29 mouse cellular contexts compared by ENCODE assay signal in the genomic region with DNA sequence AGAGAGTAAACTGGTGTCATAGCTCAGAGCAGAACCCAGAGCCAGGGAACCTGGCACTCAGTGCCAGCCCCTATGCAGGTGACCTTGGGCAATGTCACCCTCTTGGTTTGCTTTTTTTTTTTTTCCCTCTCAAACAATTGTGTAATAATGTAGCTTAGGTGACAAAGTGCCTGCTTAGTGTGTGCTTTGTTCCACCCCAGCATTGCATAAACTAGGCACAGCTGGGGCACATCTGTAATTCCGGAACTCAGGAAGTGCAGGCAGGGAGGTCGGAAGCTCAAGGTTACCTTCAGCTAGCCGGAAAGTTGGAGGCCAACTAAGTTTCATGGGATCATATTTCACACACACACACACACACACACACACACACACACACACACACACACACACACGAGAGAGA. TPM values are rescaled to one million over a fixed set of nuclear protein-coding genes. Genes with fewer than 3 reads are reported as not detected.
DNase-seq lines count a peak whose midpoint lies in the region; TF ChIP-seq lines count a peak whose summit lies in the region.
"Had no signal": no experiment of that assay in that cellular context is flagged by ENCODE, and none has a peak within 500 bp of the region (broad histone marks: within the 10 kb centered on the region; RNA-seq: fewer than 3 reads in every experiment).

No protein-coding gene starts in this region.

- H3K27me3 ChIP-seq in kidney, adult 2 months (replicated peaks; ENCODE audit: control insufficient read depth, insufficient read depth, low read length) = no peaks in the 10 kb centered on the region
- peaks cover 45% of the 10 kb centered on the region for H3K27me3 ChIP-seq in embryonic facial prominence, embryonic 10.5 days (replicated peaks; ENCODE audit: low read depth, poor library complexity, severe bottlenecking)
- H3K27me3 ChIP-seq: hindbrain, embryonic 15.5 days; midbrain, embryonic 13.5 days had no signal

- H3K9me3 ChIP-seq in embryonic facial prominence, embryonic 10.5 days = no peaks in the 10 kb centered on the region
- H3K9me3 ChIP-seq: forebrain, embryonic 10.5 days; hindbrain, embryonic 15.5 days; liver, embryonic 15.5 days; midbrain, embryonic 13.5 days; neural tube, embryonic 13.5 days had no signal

- no peak for TF ChIP-seq CTCF in kidney, adult 2 months (conservative IDR thresholded peaks at IDR 0.05; ENCODE audit: insufficient read depth, insufficient read length, low read depth, low read length)

- intact Hi-C loops in left cerebral cortex, postnatal 4 days (cut with DNase I) = no loop called here

- H3K4me3 ChIP-seq in kidney, adult 2 months (ENCODE audit: insufficient read depth, low read depth, low read length) = no peak overlapping the region
- H3K4me3 ChIP-seq in embryonic facial prominence, embryonic 10.5 days = no peak overlapping the region
- H3K4me3 ChIP-seq: forebrain, embryonic 10.5 days; gastrocnemius, adult 2 months; hindbrain, embryonic 15.5 days; liver, embryonic 15.5 days; midbrain, embryonic 13.5 days; neural tube, embryonic 13.5 days had no signal

- DNase-seq in kidney, adult 2 months = peak; percentile 14
- no peak for DNase-seq in kidney, adult 11 months
- DNase-seq in lung, postnatal 36 days = peak; percentile 42
- no peak for DNase-seq in lung, postnatal 10 days
- peak; percentile 30 for DNase-seq in embryonic facial prominence, embryonic 10.5 days (ENCODE audit: low spot score)
- no peak for DNase-seq in yolk sac, embryonic 10.5 days (ENCODE audit: low spot score)
- no peak for DNase-seq in left cerebral cortex, postnatal 4 days
- DNase-seq: adrenal gland, adult 8-10 months; cerebellum, adult 11 months; cerebellum, postnatal 10 days; forebrain, postnatal 0 days; gastrocnemius, adult 2 months; right cerebral cortex, adult 18-20 months; thymus, postnatal 14 days had no signal

- TF ChIP-seq POLR2A in kidney, adult 2 months (IDR thresholded peaks at IDR 0.05; ENCODE audit: low read depth, low read length) = no peak

- H3K27ac ChIP-seq in kidney, adult 2 months (ENCODE audit: insufficient read depth, low read depth, low read length) = peak overlapping the region; percentile 19; the same call in 1 of the 2 replicates
- no peak overlapping the region; the same call in 1 of the 2 replicates for H3K27ac ChIP-seq in embryonic facial prominence, embryonic 10.5 days (replicated peaks)
- H3K27ac ChIP-seq: forebrain, embryonic 10.5 days; gastrocnemius, adult 2 months; hindbrain, embryonic 15.5 days; kidney, postnatal 0 days; liver, embryonic 15.5 days; midbrain, embryonic 13.5 days; neural tube, embryonic 13.5 days had no signal

- H3K4me1 ChIP-seq in kidney, adult 2 months (ENCODE audit: control insufficient read depth, insufficient read depth, low read length) = no peaks in the 10 kb centered on the region
- H3K4me1 ChIP-seq in embryonic facial prominence, embryonic 10.5 days = peaks cover 21% of the 10 kb centered on the region
- H3K4me1 ChIP-seq: liver, embryonic 15.5 days had no signal

- no peaks in the 10 kb centered on the region for H3K36me3 ChIP-seq in kidney, adult 2 months (ENCODE audit: control insufficient read depth, insufficient read depth, low read length)
- H3K36me3 ChIP-seq in embryonic facial prominence, embryonic 10.5 days (replicated peaks) = no peaks in the 10 kb centered on the region
- H3K36me3 ChIP-seq: forebrain, embryonic 10.5 days; hindbrain, embryonic 15.5 days; liver, embryonic 15.5 days; midbrain, embryonic 13.5 days; neural tube, embryonic 13.5 days had no signal

- 33% methylated on average over 4 of the region's 4 CpGs for WGBS in kidney, adult 2 months
- WGBS in embryonic facial prominence, embryonic 10.5 days = 41% methylated on average over 4 of the region's 4 CpGs

RNA-seq across cellular contexts. Expression of a gene that starts 5.8 kb away (rescaled TPM):
- not detected in 2 replicates for polyA plus RNA-seq in kidney, adult 2 months (2012; rRNA removed)
- polyA plus RNA-seq in embryonic facial prominence, embryonic 10.5 days (2016; fragmentation: Nextera tagmentation; extraction: Ambion mirVana) = not detected in 2 replicates
- not detected for total RNA-seq in left cerebral cortex, postnatal 4 days (2021)
- total RNA-seq: adrenal gland, adult 8-10 months; forebrain, postnatal 0 days; gastrocnemius, adult 2 months; heart, postnatal 25 days; layer of hippocampus, adult 18-20 months; left cerebral cortex, adult 18-20 months; left cerebral cortex, postnatal 36 days; MEL had no signal
- polyA plus RNA-seq: forebrain, embryonic 10.5 days; forebrain, postnatal 0 days; gonadal fat pad, adult 2 months; heart, embryonic 11.5 days; hindbrain, embryonic 15.5 days; intestine, embryonic 16.5 days; kidney, postnatal 0 days; liver, embryonic 15.5 days; midbrain, embryonic 13.5 days; neural tube, embryonic 13.5 days; small intestine, adult 2 months had no signal

RNA-seq across cellular contexts. Expression of a gene that starts 7.7 kb away (rescaled TPM):
- polyA plus RNA-seq in kidney, adult 2 months (2012; rRNA removed) = not detected in 2 replicates
- polyA plus RNA-seq in embryonic facial prominence, embryonic 10.5 days (2016; fragmentation: Nextera tagmentation; extraction: Ambion mirVana) = not detected in 2 replicates
- total RNA-seq in left cerebral cortex, postnatal 4 days (2021) = not detected
- total RNA-seq: adrenal gland, adult 8-10 months; forebrain, postnatal 0 days; gastrocnemius, adult 2 months; heart, postnatal 25 days; layer of hippocampus, adult 18-20 months; left cerebral cortex, adult 18-20 months; left cerebral cortex, postnatal 36 days; MEL had no signal
- polyA plus RNA-seq: forebrain, embryonic 10.5 days; gonadal fat pad, adult 2 months; heart, embryonic 11.5 days; hindbrain, embryonic 15.5 days; kidney, postnatal 0 days; liver, embryonic 15.5 days; midbrain, embryonic 13.5 days; neural tube, embryonic 13.5 days had no signal

RNA-seq across cellular contexts. Expression of a gene that starts 11.8 kb away (rescaled TPM):
- 5.4 and 5.7 TPM in 2 replicates for polyA plus RNA-seq in kidney, adult 2 months (2012; rRNA removed)
- 2.8 TPM in 2 replicates for polyA plus RNA-seq in embryonic facial prominence, embryonic 10.5 days (2016; fragmentation: Nextera tagmentation; extraction: Ambion mirVana)
- total RNA-seq in left cerebral cortex, postnatal 4 days (2021) = 1 to 10 TPM; 1.2 to 2.2 TPM

RNA-seq across cellular contexts. Expression of a gene that starts 28.8 kb away (rescaled TPM):
- polyA plus RNA-seq in kidney, adult 2 months (2012; rRNA removed) = 1.3 and 2.3 TPM in 2 replicates
- polyA plus RNA-seq in embryonic facial prominence, embryonic 10.5 days (2016; fragmentation: Nextera tagmentation; extraction: Ambion mirVana) = 6.4 TPM in 2 replicates
- total RNA-seq in left cerebral cortex, postnatal 4 days (2021) = 10 to 100 TPM; 42.6 to 54.8 TPM
- total RNA-seq: MEL had no signal

RNA-seq across cellular contexts. Expression of a gene that starts 59.3 kb away (rescaled TPM):
- 8.7 and 9.3 TPM in 2 replicates for polyA plus RNA-seq in kidney, adult 2 months (2012; rRNA removed)
- polyA plus RNA-seq in embryonic facial prominence, embryonic 10.5 days (2016; fragmentation: Nextera tagmentation; extraction: Ambion mirVana) = 14.6 TPM in 2 replicates
- 10 to 100 TPM; 20.7 to 21.1 TPM for total RNA-seq in left cerebral cortex, postnatal 4 days (2021)

Comparison
In these comparisons a context has a peak if more than half of its experiments do, and no peak if none do; other contexts are left out.
1. DNase-seq: peak in kidney, adult 2 months (single experiment), lung, postnatal 36 days (single experiment) and embryonic facial prominence, embryonic 10.5 days (single experiment); none in kidney, adult 11 months (single experiment), lung, postnatal 10 days (single experiment), yolk sac, embryonic 10.5 days (single experiment) and left cerebral cortex, postnatal 4 days (single experiment).